Mouse (Mus musculus): Measurements from ENCODE around the gene Mycl. TPM values are rescaled to one million over a fixed set of nuclear protein-coding genes. Genes with fewer than 3 reads are reported as not detected.

Gene Mycl
- total and polyA plus RNA-seq, 3 experiments, result 0.38 to 0.51 (median 0.44) TPM

GRCm38 (mm10) chr4:122998537-122999262, 3.2 kb downstream of the Mycl start:
- TF ChIP-seq JUN (IDR thresholded peaks at IDR 0.05; ENCODE audit: insufficient read depth, low read depth, low read length), result no peak
- no peak for TF ChIP-seq ZKSCAN1 (IDR thresholded peaks at IDR 0.05; ENCODE audit: borderline replicate concordance, low read depth, low read length)
- TF ChIP-seq RAD21 (IDR thresholded peaks at IDR 0.05; ENCODE audit: low read depth, low read length), result no peak
- TF ChIP-seq MAZ (IDR thresholded peaks at IDR 0.05; ENCODE audit: low read depth, low read length), result no peak
- TF ChIP-seq NELFE (IDR thresholded peaks at IDR 0.05; ENCODE audit: low read depth, low read length), result no peak
- TF ChIP-seq MYC (IDR thresholded peaks at IDR 0.05; ENCODE audit: low read depth, low read length), result no peak
- no peak for TF ChIP-seq USF2 (conservative IDR thresholded peaks at IDR 0.05; ENCODE audit: low read depth, low read length)
- TF ChIP-seq ETS1 (conservative IDR thresholded peaks at IDR 0.05; ENCODE audit: low read depth, low read length), result no peak
- no peak for TF ChIP-seq SIN3A (IDR thresholded peaks at IDR 0.05; ENCODE audit: low read length)
- no peak for TF ChIP-seq MEF2A (IDR thresholded peaks at IDR 0.05; ENCODE audit: borderline replicate concordance, low read depth, low read length)
- no peak for TF ChIP-seq KAT2A (IDR thresholded peaks at IDR 0.05; ENCODE audit: insufficient replicate concordance, low read length)
- TF ChIP-seq POLR2AphosphoS2 (IDR thresholded peaks at IDR 0.05; ENCODE audit: low read depth, low read length), result no peak
- TF ChIP-seq GABPA (IDR thresholded peaks at IDR 0.05; ENCODE audit: insufficient replicate concordance, low read depth, low read length), result no peak
- TF ChIP-seq CHD1 (IDR thresholded peaks at IDR 0.05; ENCODE audit: low read depth, low read length), result no peak
- TF ChIP-seq POLR2A (IDR thresholded peaks at IDR 0.05; ENCODE audit: low read depth, low read length), result no peak
- no peak for TF ChIP-seq TBP (conservative IDR thresholded peaks at IDR 0.05; ENCODE audit: low read depth, low read length)
- TF ChIP-seq MAFK (IDR thresholded peaks at IDR 0.05; ENCODE audit: insufficient replicate concordance, low read length), result no peak
- Histone ChIP-seq H3K9me3 (replicated peaks; ENCODE audit: low read length) (no peaks in the 10 kb centered on the region), H3K4me1 (ENCODE audit: control insufficient read depth in 1 of 2, insufficient read depth in 2 of 2) (peaks cover 0 to 26% of the 10 kb centered on the region in 2 experiments; a peak in 2 of 4 replicates), H3K4me2 (ENCODE audit: insufficient read depth, low read depth, poor library complexity, severe bottlenecking) (no peak overlapping the region), H3K36me3 (replicated peaks in 1 of 2; ENCODE audit: control insufficient read depth in 1 of 2, insufficient read depth in 1 of 2, low read length in 1 of 2) (no peaks in the 10 kb centered on the region), H3K4me3 (replicated peaks in 1 of 3; ENCODE audit: low read depth in 2 of 3, low read length in 2 of 3, poor library complexity in 1 of 3) (no peak overlapping the region), H3K27ac (ENCODE audit: insufficient read depth, low read depth) (no peak overlapping the region), H3K9ac (ENCODE audit: insufficient read depth, low read depth) (no peak overlapping the region), H3K79me2 (replicated peaks; ENCODE audit: control insufficient read depth, extremely low read depth, insufficient read depth, poor library complexity, severe bottlenecking) (no peaks in the 10 kb centered on the region), H3K27me3 (replicated peaks) (peaks cover 32% of the 10 kb centered on the region)
- dilution Hi-C loops (cut with MboI; ENCODE audit: extremely low pct_ligation_motif_present, extremely low pct_unique_long_range_greater_than_20kb, low sequenced_read_pairs) (no loop called here), in situ Hi-C loops (cut with MboI; ENCODE audit: low pct_ligation_motif_present, low pct_unique_long_range_greater_than_20kb, low sequenced_read_pairs) (no loop called here)
- no peak for DNase-seq (ENCODE audit: extremely low read depth)

- Histone ChIP-seq H3K9me3 (replicated peaks; ENCODE audit: low read length) (no peaks in the 10 kb centered on the region), H3K4me1 (ENCODE audit: control insufficient read depth in 1 of 2, insufficient read depth in 2 of 2) (peaks cover 0 to 26% of the 10 kb centered on the region in 2 experiments; a peak in 2 of 4 replicates), H3K27ac (ENCODE audit: insufficient read depth, low read depth) (no peak overlapping the region), H3K4me3 (replicated peaks in 1 of 3; ENCODE audit: low read depth in 2 of 3, low read length in 2 of 3, poor library complexity in 1 of 3) (no peak overlapping the region), H3K4me2 (ENCODE audit: insufficient read depth, low read depth, poor library complexity, severe bottlenecking) (no peak overlapping the region), H3K79me2 (replicated peaks; ENCODE audit: control insufficient read depth, extremely low read depth, insufficient read depth, poor library complexity, severe bottlenecking) (no peaks in the 10 kb centered on the region), H3K9ac (ENCODE audit: insufficient read depth, low read depth) (no peak overlapping the region), H3K27me3 (replicated peaks) (peaks cover 32% of the 10 kb centered on the region), H3K36me3 (replicated peaks in 1 of 2; ENCODE audit: control insufficient read depth in 1 of 2, insufficient read depth in 1 of 2, low read length in 1 of 2) (no peaks in the 10 kb centered on the region)
- TF ChIP-seq EP300 (IDR thresholded peaks at IDR 0.05; ENCODE audit: low read length) (no peak), E2F4 (IDR thresholded peaks at IDR 0.05; ENCODE audit: insufficient replicate concordance, low read depth, low read length) (no peak), SIN3A (IDR thresholded peaks at IDR 0.05; ENCODE audit: low read length) (no peak), MYC (IDR thresholded peaks at IDR 0.05; ENCODE audit: low read depth, low read length) (no peak), PAX5 (IDR thresholded peaks at IDR 0.05; ENCODE audit: low read length) (no peak), UBTF (IDR thresholded peaks at IDR 0.05; ENCODE audit: low read depth, low read length) (no peak), ZC3H11A (IDR thresholded peaks at IDR 0.05; ENCODE audit: low read depth, low read length) (no peak), TCF12 (IDR thresholded peaks at IDR 0.05; ENCODE audit: low read depth, low read length) (no peak), POLR2AphosphoS2 (IDR thresholded peaks at IDR 0.05; ENCODE audit: low read depth, low read length) (no peak), KAT2A (IDR thresholded peaks at IDR 0.05; ENCODE audit: insufficient replicate concordance, low read length) (no peak), POLR2A (IDR thresholded peaks at IDR 0.05; ENCODE audit: low read depth, low read length) (no peak), JUN (IDR thresholded peaks at IDR 0.05; ENCODE audit: insufficient read depth, low read depth, low read length) (no peak), MEF2A (IDR thresholded peaks at IDR 0.05; ENCODE audit: borderline replicate concordance, low read depth, low read length) (no peak), JUND (conservative IDR thresholded peaks at IDR 0.05; ENCODE audit: low read depth, low read length) (no peak), MAZ (IDR thresholded peaks at IDR 0.05; ENCODE audit: low read depth, low read length) (no peak), USF1 (IDR thresholded peaks at IDR 0.05; ENCODE audit: low read depth, low read length) (no peak), TBP (conservative IDR thresholded peaks at IDR 0.05; ENCODE audit: low read depth, low read length) (no peak)
- dilution Hi-C loops (cut with MboI; ENCODE audit: extremely low pct_ligation_motif_present, extremely low pct_unique_long_range_greater_than_20kb, low sequenced_read_pairs) (no loop called here), in situ Hi-C loops (cut with MboI; ENCODE audit: low pct_ligation_motif_present, low pct_unique_long_range_greater_than_20kb, low sequenced_read_pairs) (no loop called here)
- no peak for DNase-seq (ENCODE audit: extremely low read depth)
Measured at GRCm38 (mm10) chr4:122999263-122999691, 3.8 kb downstream of the Mycl start.
